Mouse (Mus musculus) v-Abl transformed pro-B cells (cell line): ENCODE measurements around the gene Rars.
"Not testable (repeated sequence)": the region's sequence is repeated elsewhere in the genome, so short reads cannot be mapped to it uniquely, and the experiment has no call there.

Source experiments
- in situ Hi-C, 2 experiments: fragments of 400-800 bp; cut with MboI; formaldehyde crosslinking; loops; one replicate each; pipeline ENCODE4 v1.15.1; 2025; ENCODE audit not compliant: unreplicated experiment in 2 of 2

Rars gene

DNA sequence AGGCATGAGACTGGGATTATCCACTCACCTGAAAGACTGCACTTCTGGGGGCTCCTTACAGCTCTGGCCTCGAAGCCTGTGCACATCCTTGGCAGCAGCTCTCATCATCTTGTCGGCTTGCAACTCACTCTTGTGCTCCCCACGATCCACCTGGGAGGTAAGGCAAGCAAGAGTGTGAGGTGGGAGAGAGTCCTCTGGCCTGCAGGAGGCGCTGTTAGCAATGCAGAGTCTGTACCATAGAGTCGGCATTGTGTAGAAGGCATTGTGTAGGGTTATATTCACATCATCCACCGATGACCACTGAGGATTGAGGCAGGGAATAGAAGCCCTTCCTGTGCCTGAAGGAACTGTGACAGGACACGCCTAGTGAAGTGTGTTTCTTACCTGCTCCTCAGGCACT lies 6.0 kb upstream of the Rars start:
- in situ Hi-C loops, result no loop called here

GRCm38 (mm10) chr11:35838345-35839338 lies 4.3 kb upstream of the Rars start:
- in situ Hi-C loops, result no loop called here

DNA sequence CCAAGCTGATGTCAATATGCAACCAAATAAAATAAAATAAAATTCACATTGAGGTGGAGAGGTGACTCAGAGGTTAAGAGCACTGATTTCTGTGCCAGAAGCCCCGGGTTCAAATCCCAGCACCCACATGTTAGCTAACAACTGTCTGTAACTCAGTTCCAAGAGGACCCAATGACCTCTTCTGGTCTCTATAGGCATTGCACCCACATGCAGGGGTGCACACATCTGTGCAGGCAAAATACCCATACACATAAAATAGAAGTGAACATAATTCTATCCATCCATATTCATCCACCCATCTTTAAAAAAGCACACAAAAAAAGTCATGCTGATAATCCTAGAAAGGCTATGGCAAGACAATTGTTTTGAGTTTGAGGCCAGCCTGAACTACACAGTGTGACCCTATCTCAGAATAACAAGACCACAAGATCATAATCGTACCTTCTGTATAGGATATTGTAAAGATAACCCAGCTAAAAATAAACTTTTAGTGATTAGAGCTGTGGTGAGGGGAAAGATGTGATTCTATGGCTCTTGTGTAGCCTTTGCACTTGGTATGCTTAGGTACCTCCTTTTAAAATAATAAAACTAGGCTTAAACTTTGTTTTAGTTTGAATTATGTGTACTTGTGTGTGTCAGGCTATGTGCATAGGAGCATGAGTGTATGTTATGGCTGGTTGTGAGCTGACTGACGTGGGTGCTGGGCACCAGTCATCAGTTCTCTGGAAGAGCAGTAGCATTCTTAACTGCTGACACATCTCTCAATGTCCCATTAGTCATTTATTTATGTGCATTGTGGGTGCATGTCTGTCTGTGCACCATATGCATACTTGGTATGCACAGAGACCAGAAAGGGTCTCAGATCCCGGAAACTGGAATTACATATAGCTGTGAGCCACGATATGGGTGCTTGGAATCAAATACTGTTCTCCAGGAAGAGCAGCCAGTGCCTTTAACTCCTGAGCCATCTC lies 3.1 kb upstream of the Rars start:
- in situ Hi-C loops, result no loop called here

DNA sequence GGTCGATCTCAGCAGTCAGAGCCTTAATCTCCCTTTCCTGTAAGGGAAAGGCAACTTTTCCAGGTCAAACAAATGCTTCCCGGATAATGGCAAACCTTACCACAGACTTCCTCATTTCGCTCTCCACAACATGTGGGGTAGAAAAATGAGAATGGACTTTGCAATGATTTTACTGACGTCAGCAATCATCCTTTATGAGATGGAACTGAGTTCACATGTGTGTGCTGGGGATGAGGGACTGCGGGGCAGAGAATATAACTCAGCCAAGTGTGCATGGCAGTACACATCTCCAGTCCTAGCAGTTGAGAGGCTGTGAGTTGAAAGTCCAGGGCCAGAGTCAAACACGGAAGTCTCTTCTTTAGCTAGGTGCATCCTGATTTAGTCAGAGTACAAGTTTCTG lies 1.0 kb downstream of the Rars start:
- in situ Hi-C loops, result loop anchor here in 1 of 2 experiments (5.0 kb wide), 1 partner anchor 66 kb away; the partner anchor contains the start of gene Pank3

GRCm38 (mm10) chr11:35832139-35832538 lies 2.2 kb downstream of the Rars start:
- in situ Hi-C loops, result loop anchor here in 1 of 2 experiments (5.0 kb wide), 1 partner anchor 65 kb away; the partner anchor contains the start of gene Pank3

DNA sequence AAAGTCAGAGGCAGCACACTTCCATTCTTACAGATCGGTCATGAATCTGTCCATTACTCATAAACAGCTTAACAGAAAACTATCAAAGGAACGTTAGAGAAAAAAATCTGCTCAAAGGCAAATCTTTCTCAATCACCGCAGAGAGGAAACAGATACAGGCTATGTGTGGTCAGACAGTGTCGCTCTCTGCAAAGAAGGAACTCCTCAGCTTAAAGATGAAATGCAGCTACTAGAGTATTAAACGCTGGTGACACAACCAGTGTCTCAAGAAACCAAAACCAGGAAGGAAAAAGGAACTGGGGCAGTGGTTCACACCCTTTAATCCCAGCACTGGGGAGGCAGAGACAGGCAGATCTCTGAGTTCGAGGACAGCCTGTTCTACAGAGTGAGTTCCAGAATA lies 6.6 kb downstream of the Rars start:
- in situ Hi-C loops, result no loop called here

GRCm38 (mm10) chr11:35816316-35816715 lies 18.0 kb downstream of the Rars start:
- in situ Hi-C loops, result no loop called here

GRCm38 (mm10) chr11:35811458-35811857 lies 22.8 kb downstream of the Rars start:
- in situ Hi-C loops, result no loop called here

GRCm38 (mm10) chr11:35801332-35801731 lies 33.0 kb downstream of the Rars start:
- in situ Hi-C loops, result no loop called here

- in situ Hi-C loops, result no loop called here
Observed at GRCm38 (mm10) chr11:35798874-35799273, 35.4 kb downstream of the Rars start, which contains the start of gene Fbll1. Fbll1 (minus strand) TSS chr11:35798884.

GRCm38 (mm10) chr11:35798495-35798820 lies 35.8 kb downstream of the Rars start:
- in situ Hi-C loops, result no loop called here

DNA sequence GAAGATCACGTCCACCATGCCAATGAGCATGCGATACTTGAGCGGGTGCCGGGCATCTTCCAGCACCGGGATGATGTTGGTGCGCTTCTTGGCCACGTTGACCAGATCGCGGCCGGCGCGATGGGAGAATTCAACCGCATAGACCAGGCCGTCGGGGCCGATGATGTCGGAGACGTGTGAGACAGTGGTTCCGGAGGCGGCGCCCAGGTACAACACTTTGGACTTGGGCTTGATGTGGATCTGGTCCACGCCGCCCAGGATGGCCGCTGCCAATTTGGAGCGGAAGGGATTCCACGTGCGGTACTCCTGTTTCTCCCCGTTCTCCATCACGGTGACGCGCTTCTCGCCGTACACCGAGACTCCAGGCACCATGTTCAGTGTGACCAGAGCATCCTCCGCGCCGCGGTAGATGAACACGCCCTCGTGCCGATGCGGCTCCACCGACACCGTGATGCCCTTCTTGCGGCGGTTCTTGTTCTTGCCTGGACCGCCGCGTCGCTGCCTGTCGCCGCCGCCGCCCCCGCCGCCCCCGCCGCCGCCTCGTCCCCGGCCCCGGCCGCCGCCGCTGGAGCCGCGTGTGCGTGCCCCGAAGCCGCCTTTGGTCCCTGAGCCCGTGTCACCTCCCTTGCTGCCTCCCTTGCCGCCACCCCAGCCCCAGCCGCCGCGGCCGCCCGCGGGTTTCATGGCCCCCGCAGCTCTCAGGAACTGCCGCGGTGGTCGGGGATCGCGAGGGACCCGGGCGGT lies 36.4 kb downstream of the Rars start:
- in situ Hi-C loops, result no loop called here

DNA sequence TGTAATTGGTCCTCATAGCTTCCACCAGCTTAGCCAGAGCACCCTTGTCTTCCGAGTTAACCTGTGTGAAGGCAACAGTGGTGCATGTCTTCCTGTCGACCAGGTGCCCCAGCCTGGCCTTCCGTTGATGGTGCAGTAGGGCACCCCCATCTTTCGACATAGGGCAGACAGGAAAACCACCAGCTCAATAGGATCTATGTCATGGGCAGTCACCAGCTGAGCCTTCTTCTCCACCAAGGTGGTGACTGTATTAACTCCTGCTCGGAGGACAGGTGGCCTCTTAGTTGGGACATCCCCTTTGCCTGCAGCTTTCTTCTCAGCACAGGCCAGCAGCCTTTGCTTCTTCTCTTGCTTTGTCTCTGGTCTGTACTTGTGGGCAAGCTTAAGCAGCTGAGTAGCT lies 41.5 kb downstream of the Rars start:
- in situ Hi-C loops, result not testable (repeated sequence)

DNA sequence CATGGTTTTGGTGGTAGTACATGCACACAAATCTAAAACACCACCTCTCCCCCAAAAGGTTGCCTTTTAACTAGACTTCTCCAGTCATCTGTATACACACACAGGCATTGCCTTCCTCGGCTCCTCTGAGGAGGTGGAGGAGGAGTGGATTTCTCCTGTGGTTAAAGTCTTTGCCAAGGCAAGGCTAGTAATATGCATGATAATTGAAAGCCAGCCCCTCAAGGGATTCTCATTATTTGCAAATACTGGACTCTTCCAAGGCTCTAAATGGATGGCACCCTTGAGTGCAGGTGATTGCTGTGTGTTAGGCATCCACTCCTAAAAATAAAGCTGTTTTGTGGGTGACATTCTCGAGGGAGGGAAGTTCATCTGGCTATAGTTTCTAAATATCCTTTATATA lies 45.9 kb downstream of the Rars start:
- in situ Hi-C loops, result no loop called here

GRCm38 (mm10) chr11:35784537-35784936 lies 49.8 kb downstream of the Rars start:
- in situ Hi-C loops, result loop anchor here in 1 of 2 experiments (5.0 kb wide), 1 partner anchor 38 kb away; no protein-coding TSS in a partner anchor

DNA sequence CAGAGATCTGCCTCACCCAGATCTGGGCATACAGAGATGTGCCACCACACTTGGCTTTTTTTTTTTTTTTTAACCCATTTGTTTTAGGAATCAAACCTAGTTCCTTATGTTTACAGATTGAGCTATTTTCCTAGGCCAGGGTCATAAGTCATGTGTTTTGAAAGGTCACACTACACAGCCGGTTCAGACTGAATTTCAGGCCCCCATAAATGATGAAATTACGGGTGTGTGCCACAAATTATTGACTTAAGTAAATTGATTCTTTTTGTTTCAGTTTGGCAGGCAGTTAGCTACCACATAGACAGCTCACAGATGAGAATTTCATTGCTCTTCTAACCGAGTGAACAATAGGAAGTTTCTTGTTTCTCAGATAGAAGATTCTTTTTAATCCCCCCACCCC lies 50.3 kb downstream of the Rars start:
- in situ Hi-C loops, result loop anchor here in 1 of 2 experiments (5.0 kb wide), 1 partner anchor 38 kb away; no protein-coding TSS in a partner anchor

DNA sequence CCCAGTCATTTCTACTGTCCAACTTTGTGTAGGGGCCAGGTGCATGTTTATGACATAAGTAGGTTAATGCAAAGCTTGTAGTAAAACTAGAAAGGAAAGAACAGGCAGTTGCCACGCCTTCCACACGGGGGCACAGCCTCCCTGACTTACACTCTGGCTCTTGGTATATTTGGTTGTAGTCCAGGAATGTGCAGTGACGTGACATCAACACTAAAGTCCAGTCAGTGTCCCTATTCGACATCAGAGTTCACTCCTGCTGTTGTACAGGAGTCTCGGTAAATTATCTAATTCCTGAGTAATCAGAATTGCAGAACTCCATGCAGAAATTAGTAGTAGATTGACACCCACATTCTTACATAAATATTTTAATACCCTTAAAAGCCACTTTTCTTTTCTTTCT lies 51.3 kb downstream of the Rars start:
- in situ Hi-C loops, result loop anchor here in 1 of 2 experiments (5.0 kb wide), 1 partner anchor 39 kb away; no protein-coding TSS in a partner anchor

- in situ Hi-C loops, result loop anchor here in 1 of 2 experiments (5.0 kb wide), 1 partner anchor 40 kb away; no protein-coding TSS in a partner anchor
Observed at GRCm38 (mm10) chr11:35782444-35782843, 51.9 kb downstream of the Rars start.

GRCm38 (mm10) chr11:35780336-35780735 lies 54.0 kb downstream of the Rars start:
- in situ Hi-C loops, result loop anchor here in 1 of 2 experiments (5.0 kb wide), 1 partner anchor 42 kb away; no protein-coding TSS in a partner anchor

DNA sequence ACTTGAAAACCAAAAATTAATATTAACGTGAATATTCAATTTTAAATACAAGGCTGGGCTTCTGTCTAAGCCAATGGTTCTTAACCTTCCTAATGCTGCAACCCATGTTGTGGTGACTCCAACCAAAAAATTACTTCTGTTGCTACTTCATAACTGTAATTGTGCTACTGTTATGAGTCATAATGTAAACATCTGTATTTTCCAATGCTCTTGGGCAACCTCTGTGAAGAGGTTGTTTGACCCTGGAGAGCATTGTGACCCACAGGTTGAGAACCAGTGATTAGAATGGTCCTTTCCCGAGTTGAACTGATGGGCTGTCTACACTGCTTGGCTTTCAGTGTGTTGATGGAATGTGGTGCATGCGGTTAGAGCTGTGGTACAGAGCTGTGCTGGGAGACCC lies 57.9 kb downstream of the Rars start:
- in situ Hi-C loops, result no loop called here
